ENCODE assay signal across 8 mouse cellular contexts in the genomic region with DNA sequence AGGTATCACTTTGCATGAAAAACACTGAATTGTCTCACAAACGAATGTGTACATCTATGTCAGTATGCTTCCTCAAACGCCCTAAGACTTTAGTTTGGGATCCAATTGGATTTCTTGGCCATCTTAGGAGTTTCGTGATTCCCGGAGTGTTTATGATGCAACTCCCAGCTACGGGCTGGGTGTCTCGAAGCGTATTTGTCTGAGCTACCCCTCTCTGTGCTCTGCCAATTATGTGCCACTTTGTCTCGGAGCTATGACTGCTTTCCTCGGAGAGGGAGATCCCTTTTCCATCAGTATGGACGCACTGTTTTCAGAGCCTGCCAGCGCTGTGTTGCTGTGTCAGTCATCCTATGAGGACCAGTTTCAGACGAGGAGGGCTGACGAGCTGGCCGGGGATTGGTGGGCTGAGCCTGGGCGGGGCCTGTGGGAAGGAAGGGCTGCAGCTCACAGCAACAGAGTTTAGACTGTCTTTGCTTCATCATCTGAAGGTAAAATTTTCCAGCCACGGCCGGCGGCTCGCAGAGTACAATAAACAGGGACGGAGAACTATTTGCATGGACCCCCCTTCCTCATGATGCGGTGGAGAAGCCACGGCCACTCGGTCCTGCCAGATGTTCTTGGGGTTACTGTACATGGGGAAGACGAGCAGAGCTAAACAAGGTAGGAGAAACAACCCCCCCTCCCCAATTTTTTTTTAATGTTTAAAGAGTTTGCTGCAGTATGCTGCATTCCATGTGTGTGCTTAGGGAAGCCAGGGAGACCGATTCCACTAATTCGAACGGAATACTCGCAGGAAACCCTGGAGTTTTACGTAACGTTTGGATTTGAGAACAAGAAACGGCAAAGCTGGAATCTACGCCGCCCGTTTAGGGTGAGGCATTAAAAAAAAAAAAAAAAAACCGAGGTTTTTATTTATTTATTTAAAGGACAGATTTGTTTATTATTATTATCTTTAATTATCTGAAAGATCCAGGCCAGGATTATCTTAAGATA. TPM values are rescaled to one million over a fixed set of nuclear protein-coding genes. Genes with fewer than 3 reads are reported as not detected.
DNase-seq lines count a peak whose midpoint lies in the region; ATAC-seq lines count a peak whose summit lies in the region.

A gene (plus strand): TSS at position 424 of the 993 bp plus-strand sequence.

- H3K27me3 ChIP-seq in embryonic facial prominence, embryonic 13.5 days = no peaks in the 10 kb centered on the region
- no peaks in the 10 kb centered on the region for H3K27me3 ChIP-seq in limb, embryonic 13.5 days
- H3K27me3 ChIP-seq in midbrain, embryonic 16.5 days (ENCODE audit: control insufficient read depth, insufficient read depth, low read depth, low read length) = no peaks in the 10 kb centered on the region

- H3K4me1 ChIP-seq in embryonic facial prominence, embryonic 13.5 days = peaks cover 52% of the 10 kb centered on the region
- H3K4me1 ChIP-seq in limb, embryonic 13.5 days = peaks cover 48% of the 10 kb centered on the region
- H3K4me1 ChIP-seq in midbrain, embryonic 16.5 days (ENCODE audit: control insufficient read depth, insufficient read depth, low read length) = peaks cover 41% of the 10 kb centered on the region

- peak; percentile 93 for DNase-seq in 3134 (ENCODE audit: extremely low read depth, insufficient read length, low spot score)
- DNase-seq in adrenal gland, postnatal 36 days = peak; percentile 98
- DNase-seq in heart, adult 18-20 months = peak; percentile 97 to 99
- peak; percentile 96 to 97 for DNase-seq in kidney, adult 8-10 months
- DNase-seq in spleen, postnatal 10 days (ENCODE audit: low spot score in 2 of 2) = peak; percentile 79 to 94

- H3K4me2 ChIP-seq in embryonic facial prominence, embryonic 13.5 days = peak within 1 kb of the TSS; percentile 95
- H3K4me2 ChIP-seq in limb, embryonic 13.5 days (replicated peaks) = peak within 1 kb of the TSS; percentile 97
- H3K4me2 ChIP-seq in midbrain, embryonic 16.5 days (ENCODE audit: low read length) = peak within 1 kb of the TSS; percentile 60

- WGBS in embryonic facial prominence, embryonic 13.5 days = under 1% methylated on average over 35 of the region's 35 CpGs
- under 1% methylated on average over 35 of the region's 35 CpGs for WGBS in limb, embryonic 13.5 days
- WGBS in midbrain, embryonic 16.5 days = under 1% methylated on average over 35 of the region's 35 CpGs

- no peaks in the 10 kb centered on the region for H3K9me3 ChIP-seq in embryonic facial prominence, embryonic 13.5 days
- no peaks in the 10 kb centered on the region for H3K9me3 ChIP-seq in limb, embryonic 13.5 days
- H3K9me3 ChIP-seq in midbrain, embryonic 16.5 days (replicated peaks; ENCODE audit: control insufficient read depth, low read length, poor library complexity, severe bottlenecking) = no peaks in the 10 kb centered on the region

- no peaks in the 10 kb centered on the region for H3K36me3 ChIP-seq in embryonic facial prominence, embryonic 13.5 days
- no peaks in the 10 kb centered on the region for H3K36me3 ChIP-seq in limb, embryonic 13.5 days
- H3K36me3 ChIP-seq in midbrain, embryonic 16.5 days (ENCODE audit: control insufficient read depth, insufficient read depth, low read length) = no peaks in the 10 kb centered on the region

- ATAC-seq in embryonic facial prominence, embryonic 13.5 days (ENCODE audit: insufficient number of reproducible peaks, insufficient read depth, low FRiP score, low TSS enrichment, low read depth) = peak; percentile 96
- peak; percentile 98 for ATAC-seq in limb, embryonic 13.5 days (ENCODE audit: low FRiP score, low read depth)
- peak; percentile 99 for ATAC-seq in midbrain, embryonic 16.5 days

- H3K4me3 ChIP-seq in embryonic facial prominence, embryonic 13.5 days = peak within 1 kb of the TSS; percentile 74
- peak within 1 kb of the TSS; percentile 66 for H3K4me3 ChIP-seq in limb, embryonic 13.5 days
- peak within 1 kb of the TSS; percentile 55 for H3K4me3 ChIP-seq in midbrain, embryonic 16.5 days (ENCODE audit: low read depth, low read length)

- peak within 1 kb of the TSS; percentile 98 for H3K27ac ChIP-seq in embryonic facial prominence, embryonic 13.5 days
- H3K27ac ChIP-seq in limb, embryonic 13.5 days = peak within 1 kb of the TSS; percentile 97
- H3K27ac ChIP-seq in midbrain, embryonic 16.5 days (ENCODE audit: low read length) = peak within 1 kb of the TSS; percentile 82

- peak within 1 kb of the TSS; percentile 85 for H3K9ac ChIP-seq in embryonic facial prominence, embryonic 13.5 days
- peak within 1 kb of the TSS; percentile 85 for H3K9ac ChIP-seq in limb, embryonic 13.5 days
- H3K9ac ChIP-seq in midbrain, embryonic 16.5 days (ENCODE audit: low read depth, low read length) = peak within 1 kb of the TSS; percentile 56

RNA-seq across cellular contexts. Expression of the gene that starts here (rescaled TPM):
- 100 to 1,000 TPM; 216 to 226 TPM for total RNA-seq in adrenal gland, postnatal 36 days (2021)
- polyA plus RNA-seq in embryonic facial prominence, embryonic 13.5 days (2015; fragmentation: Nextera tagmentation; extraction: Ambion mirVana) = 146 and 173 TPM in 2 replicates
- total RNA-seq in heart, adult 18-20 months (2021) = 100 to 1,000 TPM; 218 to 240 TPM
- polyA plus RNA-seq in limb, embryonic 13.5 days (2015; fragmentation: Nextera tagmentation; extraction: Ambion mirVana) = 127 TPM in 2 replicates
- polyA plus RNA-seq in midbrain, embryonic 16.5 days (2015; fragmentation: Nextera tagmentation; extraction: Ambion mirVana) = 21.8 and 23.6 TPM in 2 replicates

Comparison
In these comparisons a context has a peak if more than half of its experiments do, and no peak if none do; other contexts are left out.
1. Peak in every context shown above with its lines: DNase-seq, ATAC-seq, H3K4me3 ChIP-seq and H3K27ac ChIP-seq.